Mouse (Mus musculus): ENCODE measurements around the gene Grin3b.

Gene Grin3b

GRCm38 (mm10) chr10:79970415-79971182 lies at the start of gene Grin3b:
Gene Grin3b (plus strand): TSS chr10:79970715.
- DNase-seq (ENCODE audit: low spot score) = no peak

- no peak for DNase-seq (ENCODE audit: low spot score)
These were observed 49.5 kb upstream of the Grin3b start, which contains the start of gene R3hdm4 for GRCm38 (mm10) chr10:79920958-79921535. Gene R3hdm4 (minus strand): TSS chr10:79921208.

DNA sequence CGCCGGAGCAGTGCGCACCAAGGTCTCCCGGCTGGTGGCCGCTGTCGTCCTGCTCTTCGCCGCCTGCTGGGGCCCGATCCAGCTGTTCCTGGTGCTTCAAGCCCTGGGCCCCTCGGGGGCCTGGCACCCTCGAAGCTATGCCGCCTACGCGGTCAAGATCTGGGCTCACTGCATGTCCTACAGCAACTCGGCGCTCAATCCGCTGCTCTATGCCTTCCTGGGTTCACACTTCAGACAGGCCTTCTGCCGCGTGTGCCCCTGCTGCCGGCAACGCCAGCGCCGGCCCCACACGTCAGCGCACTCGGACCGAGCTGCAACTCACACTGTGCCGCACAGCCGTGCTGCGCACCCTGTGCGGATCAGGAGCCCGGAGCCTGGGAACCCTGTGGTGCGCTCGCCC lies 48.9 kb upstream of the Grin3b start:
- DNase-seq (ENCODE audit: low spot score) = no peak

GRCm38 (mm10) chr10:79924998-79925784 lies 45.3 kb upstream of the Grin3b start:
- DNase-seq (ENCODE audit: low spot score) = peak; percentile 87

GRCm38 (mm10) chr10:79925785-79926490 lies 44.6 kb upstream of the Grin3b start:
- no peak for DNase-seq (ENCODE audit: low spot score)

DNA sequence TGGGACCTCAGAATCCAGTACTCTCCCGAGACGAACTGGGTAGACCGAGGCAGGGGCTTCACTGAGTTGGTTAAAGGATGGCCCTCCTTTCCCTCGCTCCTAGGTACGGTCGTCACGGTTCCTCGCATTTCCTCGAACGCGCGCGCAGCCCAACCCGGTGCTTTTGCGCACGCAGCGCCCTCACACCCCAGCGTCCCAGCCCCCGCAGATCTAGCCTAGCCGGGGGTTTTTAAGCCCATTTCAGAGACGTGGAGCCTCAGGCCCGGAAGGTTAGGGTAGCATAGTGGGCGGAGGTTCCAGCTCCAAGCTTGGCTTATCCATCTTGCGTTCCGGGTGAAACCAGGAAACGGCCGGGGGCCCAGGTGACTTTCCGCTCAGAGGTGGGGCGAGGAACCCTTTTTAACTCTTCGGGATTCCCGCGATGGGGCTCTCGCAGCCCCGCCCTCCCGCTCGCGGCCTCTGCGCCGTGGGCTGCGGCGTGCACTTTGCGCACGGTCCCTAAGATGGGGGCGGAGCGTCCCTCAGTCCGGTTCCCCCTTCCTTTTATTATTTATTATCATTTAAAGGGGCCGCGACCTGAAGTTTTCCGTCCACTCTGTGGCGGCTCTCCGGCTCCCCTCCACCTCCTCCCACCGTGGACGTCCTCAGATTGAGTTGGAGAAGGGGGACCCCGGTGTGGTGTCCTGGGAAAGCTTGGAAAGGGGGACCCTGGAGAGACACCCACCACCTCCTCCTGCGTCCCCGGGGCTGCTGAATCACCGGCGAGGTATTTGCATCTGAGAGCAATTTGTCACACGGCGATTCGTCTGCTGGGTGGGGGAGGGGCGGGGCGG lies 43.8 kb upstream of the Grin3b start, which contains the start of gene Arid3a:
TSS of gene Arid3a (plus strand) at position 553 of the 833 bp plus-strand sequence.
- peak; percentile 85 for DNase-seq (ENCODE audit: low spot score)

DNA sequence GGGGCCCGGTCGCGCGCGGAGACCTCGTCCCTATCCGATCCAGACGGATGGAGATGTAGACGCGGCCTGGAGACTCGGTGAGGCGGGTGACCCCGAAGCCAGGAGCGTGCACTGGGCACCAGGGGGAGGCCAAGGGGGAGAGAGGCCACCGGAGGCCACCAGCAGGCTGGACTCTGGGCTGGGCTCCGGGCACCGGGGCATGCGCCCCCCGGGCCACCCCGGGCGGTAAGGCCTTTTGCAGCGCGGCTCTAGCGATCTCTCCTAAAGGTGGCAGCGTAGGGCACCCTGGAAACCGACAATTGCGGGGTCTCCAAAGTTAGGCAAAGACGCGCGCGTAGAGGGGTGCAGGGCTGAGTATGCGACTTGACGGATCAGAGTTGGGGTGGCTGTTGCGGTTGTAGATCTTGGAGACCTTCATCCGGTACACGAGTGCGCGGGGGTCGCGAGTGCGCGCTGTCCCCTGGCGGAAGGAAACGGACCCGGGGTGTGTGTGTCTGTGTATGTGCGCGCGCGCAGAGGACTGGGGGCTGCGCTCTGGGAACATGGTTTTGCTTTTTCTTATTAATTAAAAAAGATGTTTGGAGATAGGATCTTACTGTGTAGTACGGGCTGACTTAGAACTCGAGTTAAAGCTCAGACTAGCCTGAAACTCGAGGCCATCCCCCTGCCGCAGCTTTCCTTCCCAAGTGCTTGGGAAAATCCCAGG lies 43.0 kb upstream of the Grin3b start:
- peak; percentile 47 for DNase-seq (ENCODE audit: low spot score)

GRCm38 (mm10) chr10:79928030-79928694 lies 42.4 kb upstream of the Grin3b start:
- no peak for DNase-seq (ENCODE audit: low spot score)

DNA sequence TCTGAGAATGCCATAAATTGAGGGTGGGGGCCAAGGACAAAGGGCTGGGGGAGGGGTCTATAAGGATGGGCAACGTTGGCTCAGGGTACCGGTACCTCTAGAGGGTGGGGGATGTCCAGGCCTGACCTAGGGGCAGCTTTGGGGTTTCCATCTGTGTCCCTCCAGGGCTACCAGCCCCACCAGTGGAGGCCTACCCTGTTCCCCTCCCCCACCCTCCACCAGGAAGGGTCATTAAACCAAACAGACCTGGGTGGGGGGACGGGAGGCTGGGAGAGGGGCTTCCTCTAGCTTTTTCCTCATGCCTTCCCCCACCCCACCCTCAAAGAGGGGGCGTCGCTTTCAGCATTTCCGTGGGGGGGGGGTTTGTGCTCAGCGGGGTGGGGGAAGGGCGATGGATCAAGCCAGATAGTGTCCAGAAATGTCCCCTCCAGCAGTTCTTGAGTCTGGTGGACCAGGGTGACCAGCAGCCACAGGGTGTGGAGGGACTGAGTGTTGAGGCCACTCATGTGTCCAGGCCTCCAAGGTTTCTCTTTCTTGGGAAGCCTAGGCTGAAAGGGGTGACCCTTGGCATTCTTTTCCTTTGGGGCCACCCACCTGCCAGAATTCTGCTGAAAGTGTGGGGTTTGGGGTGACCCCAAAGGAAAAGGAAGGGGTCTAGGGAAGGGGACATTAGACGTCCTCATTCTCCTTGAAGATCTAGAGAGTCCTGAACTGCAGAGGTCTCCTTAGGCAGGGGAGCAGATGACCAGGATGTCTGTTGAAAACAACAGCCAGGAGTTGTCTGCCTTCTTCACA lies 41.4 kb upstream of the Grin3b start:
- no peak for DNase-seq (ENCODE audit: low spot score)

DNA sequence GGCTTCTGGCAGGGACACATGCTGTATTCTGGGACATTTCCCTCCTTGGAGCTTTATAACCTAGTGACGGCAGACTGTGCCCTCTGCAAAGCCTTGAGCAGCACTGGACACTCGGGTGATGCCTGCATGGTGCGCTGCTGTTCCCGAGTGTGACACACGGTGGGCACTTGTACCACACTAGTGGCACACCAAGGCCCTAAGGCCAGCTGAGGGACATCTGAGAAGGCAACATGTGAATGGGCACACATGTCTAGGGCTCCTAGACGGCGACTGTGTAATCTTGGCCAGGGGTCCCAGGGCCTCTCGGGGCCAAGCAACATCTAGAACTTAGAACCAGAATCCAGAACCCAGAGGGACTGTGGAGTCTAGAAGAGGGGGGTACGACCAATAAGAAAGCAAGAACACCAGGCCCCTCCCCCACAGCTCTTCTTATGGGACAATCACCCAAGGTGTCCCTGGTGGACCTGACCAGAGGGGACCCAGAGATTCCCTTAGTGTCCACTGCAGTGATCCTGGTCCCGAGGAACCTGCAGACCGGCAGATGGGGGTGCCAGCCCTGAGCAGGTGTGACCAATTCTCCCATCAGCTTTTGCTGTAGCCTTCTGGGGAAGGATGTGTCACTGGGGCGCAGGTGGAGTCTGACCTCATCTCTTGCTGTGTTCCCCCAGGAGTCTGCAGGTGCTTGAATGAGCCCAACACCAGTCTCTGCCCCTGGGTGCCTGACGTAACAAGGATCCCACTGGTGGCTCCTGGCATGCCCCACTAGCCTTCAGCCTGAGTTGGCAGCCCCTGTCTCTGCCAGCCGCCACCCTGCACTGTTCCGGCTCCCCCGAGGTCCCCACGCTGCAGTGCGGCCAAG lies 40.3 kb upstream of the Grin3b start:
- DNase-seq (ENCODE audit: low spot score) = no peak

- DNase-seq (ENCODE audit: low spot score) = no peak
These were observed 39.7 kb upstream of the Grin3b start for GRCm38 (mm10) chr10:79930826-79931186.

DNA sequence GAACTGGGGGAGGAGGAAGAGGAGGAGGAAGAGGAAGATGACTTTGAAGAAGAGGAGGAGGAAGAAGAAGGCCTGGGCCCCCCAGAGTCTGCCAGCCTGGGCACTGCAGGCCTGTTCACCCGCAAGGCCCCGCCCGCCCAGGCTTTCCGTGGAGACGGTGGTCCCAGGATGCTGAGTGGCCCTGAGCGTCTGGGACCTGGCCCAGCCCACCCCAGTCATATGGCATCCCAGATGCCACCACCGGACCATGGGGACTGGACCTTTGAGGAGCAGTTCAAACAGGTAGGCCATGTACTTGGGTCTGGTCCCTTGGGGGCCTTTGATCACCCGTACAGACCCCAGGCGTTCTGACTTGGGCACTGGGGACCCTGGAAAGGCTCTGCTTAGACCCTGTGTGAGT lies 38.7 kb upstream of the Grin3b start:
- DNase-seq (ENCODE audit: low spot score) = no peak

GRCm38 (mm10) chr10:79932736-79933135 lies 37.8 kb upstream of the Grin3b start:
- no peak for DNase-seq (ENCODE audit: low spot score)

DNA sequence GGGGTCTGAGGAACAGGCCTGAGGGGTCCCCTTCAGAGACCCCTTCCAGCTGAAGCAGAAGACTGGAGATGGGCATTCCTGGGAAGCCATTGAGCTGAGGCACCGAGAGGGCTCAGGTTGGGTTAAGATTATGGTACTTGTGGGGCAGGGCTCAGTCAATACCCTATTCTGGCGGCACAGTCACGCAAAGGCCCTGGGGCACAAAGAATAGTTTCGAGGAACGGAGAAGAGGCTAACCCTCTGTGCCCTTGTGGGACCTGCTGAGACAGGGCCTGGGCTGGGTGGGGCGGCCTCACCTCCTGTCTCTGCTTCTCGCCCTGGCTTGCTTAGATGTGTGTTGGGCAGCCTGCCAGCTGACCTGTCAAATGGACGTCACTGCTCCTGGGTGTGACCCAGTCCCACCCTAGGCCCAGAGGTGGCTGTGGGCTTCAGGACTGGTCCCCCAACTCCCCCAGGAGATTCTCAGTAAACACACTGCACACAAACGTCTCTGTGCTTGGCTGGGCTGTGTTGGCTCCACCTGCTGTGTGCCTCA lies 37.3 kb upstream of the Grin3b start:
- DNase-seq (ENCODE audit: low spot score) = no peak

DNA sequence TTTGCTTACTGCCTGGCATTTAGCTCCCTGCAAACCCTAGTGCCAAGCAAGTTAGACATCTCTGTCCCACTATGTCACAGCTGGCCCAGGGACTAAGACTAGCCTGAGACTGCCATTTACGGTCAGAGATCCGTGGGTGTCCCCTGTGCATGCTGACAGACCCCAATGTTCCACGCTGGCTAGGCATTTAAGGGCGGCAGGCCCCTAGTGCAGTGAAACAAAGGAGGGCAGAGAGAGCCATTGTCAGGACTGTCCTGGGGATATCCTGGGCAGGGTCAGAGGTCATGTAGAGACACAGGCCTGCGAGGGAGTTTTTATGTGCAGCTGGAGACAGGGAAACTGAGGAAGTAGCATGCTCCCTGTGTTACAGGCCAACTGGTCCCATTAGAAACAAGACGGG lies 36.7 kb upstream of the Grin3b start:
- DNase-seq (ENCODE audit: low spot score) = no peak

GRCm38 (mm10) chr10:79934272-79934721 lies 36.2 kb upstream of the Grin3b start:
- no peak for DNase-seq (ENCODE audit: low spot score)

DNA sequence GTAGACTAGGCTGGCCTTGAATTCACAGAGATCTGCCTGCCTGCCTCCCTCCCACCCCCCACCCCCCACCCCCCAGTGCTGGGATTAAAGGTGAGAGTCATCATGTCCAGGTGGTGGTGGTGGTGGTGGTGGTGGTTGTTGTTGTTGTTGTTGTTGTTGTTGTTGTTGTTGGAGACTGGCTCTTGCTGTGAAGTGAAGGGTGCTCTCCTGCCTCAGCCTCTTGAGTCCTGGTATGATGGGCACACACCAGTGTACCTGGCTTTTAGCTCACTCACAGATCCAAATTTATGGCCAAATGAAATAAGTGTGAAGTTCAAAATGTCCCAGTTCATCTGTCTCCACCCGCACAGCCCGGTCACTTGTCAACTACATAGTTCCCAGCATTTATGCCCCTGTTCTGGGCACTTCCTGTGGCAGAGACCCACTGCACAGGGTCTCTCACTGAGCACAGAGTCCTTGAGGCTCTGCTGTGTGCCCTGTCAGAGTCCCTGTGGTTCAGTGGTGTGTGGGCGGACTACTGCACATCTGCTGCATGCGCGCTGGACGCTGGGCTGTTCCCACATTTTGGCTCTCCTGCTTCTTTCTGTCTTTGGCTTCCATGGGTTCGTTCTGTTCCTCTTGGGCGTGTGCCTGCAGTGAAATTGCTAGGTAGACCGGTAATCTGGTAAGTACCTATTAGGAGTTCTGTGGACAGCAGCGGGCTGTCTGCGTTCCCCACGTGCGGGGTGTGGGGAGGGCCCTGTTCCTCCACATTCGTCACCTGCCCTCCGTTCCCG lies 35.5 kb upstream of the Grin3b start:
- no peak for DNase-seq (ENCODE audit: low spot score)

All from c-Kit-positive CD71-positive TER-119-positive erythroid progenitor cells, embryonic 14.5 days (primary cell).